Mouse (Mus musculus) liver, embryonic 14.5 days (tissue): Measurements from ENCODE around the gene Galr2. TPM values are rescaled to one million over a fixed set of nuclear protein-coding genes. Genes with fewer than 3 reads are reported as not detected.

Experiments
- ATAC-seq: fragments of 200-750 bp; cut with Nextera tagmentation; 2 replicates; pipeline ENCODE4 v1.8.0; 2017; ENCODE audit warnings: moderate number of reproducible peaks, mild to moderate bottlenecking, moderate library complexity; ENCODE audit not compliant: insufficient read depth
- DNase-seq, 3 experiments: peaks; one replicate each; pipeline ENCODE4 v3.0.0-alpha.2; 2012 to 2013; ENCODE audit warnings: low read depth in 3 of 3, low spot score in 3 of 3
- H3K27ac ChIP-seq: fragments of 300-500 bp; sonication (generic); 2 replicates; pipeline ENCODE4 v1.5.1; 2014; ENCODE audit warnings: moderate library complexity, mild to moderate bottlenecking, control low read depth, inconsistent platforms
- H3K27me3 ChIP-seq: fragments of 300-500 bp; sonication (generic); 2 replicates; pipeline ENCODE4 v1.6.1; 2014; ENCODE audit warnings: mild to moderate bottlenecking, low read length, moderate library complexity; ENCODE audit not compliant: control insufficient read depth, insufficient read depth
- H3K36me3 ChIP-seq: fragments of 300-500 bp; sonication (generic); replicated peaks from 2 replicates; pipeline ENCODE4 v1.6.1; 2014; ENCODE audit warnings: low read depth; ENCODE audit not compliant: control insufficient read depth, insufficient read depth
- H3K4me1 ChIP-seq, 2 experiments: fragments of 200-500 bp in 1 of 2; fragments of 300-500 bp in 1 of 2; sonication (generic) in 1 of 2; replicated peaks; 2 replicates each; pipeline ENCODE4 v1.6.1; 2012 to 2014; ENCODE audit warnings: antibody characterized with exemption in 1 of 2, inconsistent platforms in 1 of 2, low read length in 1 of 2; ENCODE audit not compliant: control insufficient read depth in 2 of 2, insufficient read depth in 2 of 2
- H3K4me2 ChIP-seq: fragments of 300-500 bp; sonication (generic); 2 replicates; pipeline ENCODE4 v1.6.1; 2014; ENCODE audit warnings: low read depth, mild to moderate bottlenecking, control low read depth, moderate library complexity
- H3K4me3 ChIP-seq, 2 experiments: fragments of 200-500 bp in 1 of 2; fragments of 300-500 bp in 1 of 2; sonication (generic) in 1 of 2; 2 replicates each; pipeline ENCODE4 v1.5.1; 2012 to 2014; ENCODE audit warnings: low read depth in 2 of 2, low read length in 2 of 2, mild to moderate bottlenecking in 2 of 2, control low read depth in 1 of 2, inconsistent platforms in 1 of 2, moderate library complexity in 1 of 2; ENCODE audit not compliant: insufficient read depth in 1 of 2
- H3K9ac ChIP-seq: fragments of 300-500 bp; sonication (generic); replicated peaks from 2 replicates; pipeline ENCODE4 v1.6.1; 2014; ENCODE audit warnings: mild to moderate bottlenecking, control low read depth, moderate library complexity
- H3K9me3 ChIP-seq: fragments of 300-500 bp; sonication (generic); 2 replicates; pipeline ENCODE4 v1.6.1; 2016; ENCODE audit warnings: low read length, mixed read lengths; ENCODE audit not compliant: control insufficient read depth
- CTCF ChIP-seq: IDR thresholded peaks from 2 replicates; pipeline ENCODE4 v1.5.1; 2016; ENCODE audit warnings: antibody characterized with exemption, low read depth, control low read depth
- EP300 ChIP-seq: IDR thresholded peaks from 2 replicates; pipeline ENCODE4 v1.6.1; 2016; ENCODE audit warnings: antibody characterized with exemption, low read depth
- WGBS: fragments of 180-500 bp; shearing (Covaris S2); extraction: QIAGEN DNeasy Blood & Tissue Kit; methylation state at CpG from one replicate; pipeline ENCODE4 v1.1.7; 2014; ENCODE audit not compliant: insufficient replicate concordance; 5-methylcytosine and 5-hydroxymethylcytosine counted together
- polyA plus RNA-seq, 2 experiments: library from polyadenylated mRNA; depleted of rRNA in 1 of 2; stranded (reverse) in 1 of 2; unstranded in 1 of 2; fragments of >200 nt; fragmentation: Nextera tagmentation in 1 of 2; extraction: Ambion mirVana in 1 of 2; gene quantifications; 2 replicates each; pipeline versions ENCODE4 v1.2.1 to v1.2.3; 2012 to 2014

Gene Galr2
- polyA plus RNA-seq (2012; rRNA removed) (0.02 TPM in 1 of 2 replicates, not detected in the other), polyA plus RNA-seq (2014; fragmentation: Nextera tagmentation; extraction: Ambion mirVana) (not detected in 2 replicates)

DNA sequence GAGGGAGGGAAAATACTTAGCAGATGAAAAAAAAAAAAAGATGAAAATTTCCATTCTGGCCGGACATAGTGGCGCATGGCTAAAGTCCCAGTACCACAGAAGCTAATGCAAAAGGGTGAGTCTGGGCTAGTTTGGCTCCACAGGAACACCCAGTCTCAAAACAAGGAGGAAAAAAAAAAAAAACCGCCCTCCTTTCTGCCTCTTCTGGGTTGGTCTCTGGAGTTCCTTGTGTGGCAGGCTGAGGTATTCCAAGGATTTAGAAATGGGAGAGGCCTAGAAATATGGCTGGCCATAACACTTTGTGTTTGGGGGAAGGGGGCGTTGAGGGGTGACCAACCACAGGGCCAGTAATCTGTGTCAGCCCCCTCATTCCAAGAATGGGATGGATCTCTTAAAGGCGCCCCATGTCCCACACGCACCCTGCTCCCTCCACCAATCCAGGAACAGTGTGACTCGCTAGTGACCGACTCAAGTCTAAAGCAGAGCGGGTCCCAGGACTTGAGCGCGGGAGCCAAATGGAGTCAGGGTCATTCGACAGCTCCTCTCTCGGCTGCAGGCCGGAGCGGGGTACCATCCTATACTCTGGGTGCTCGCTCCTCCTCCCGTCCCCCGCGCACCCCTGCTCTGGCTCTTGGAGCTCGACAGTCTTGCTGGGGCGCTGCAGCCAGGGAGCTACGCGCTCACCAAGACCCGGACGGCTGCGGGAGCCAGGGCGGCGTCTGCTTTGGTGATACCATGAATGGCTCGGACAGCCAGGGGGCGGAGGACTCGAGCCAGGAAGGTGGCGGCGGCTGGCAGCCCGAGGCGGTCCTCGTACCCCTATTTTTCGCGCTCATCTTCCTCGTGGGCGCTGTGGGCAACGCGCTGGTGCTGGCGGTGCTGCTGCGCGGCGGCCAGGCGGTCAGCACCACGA is at the start of gene Galr2:
Galr2 (plus strand) TSS at position 189 of the 913 bp plus-strand sequence.
- H3K9me3 ChIP-seq, result no peaks in the 10 kb centered on the region
- no peak within 1 kb of the TSS for H3K27ac ChIP-seq
- no peaks in the 10 kb centered on the region for H3K4me1 ChIP-seq
- WGBS, result 7% methylated on average over 48 of the region's 48 CpGs
- no peak within 1 kb of the TSS for H3K9ac ChIP-seq
- ATAC-seq (no peak), DNase-seq (no peak)
- no peaks in the 10 kb centered on the region for H3K36me3 ChIP-seq
- peaks cover 43% of the 10 kb centered on the region for H3K27me3 ChIP-seq
- TF ChIP-seq EP300, result no peak
- no peak for TF ChIP-seq CTCF
- H3K4me3 ChIP-seq, result no peak within 1 kb of the TSS
- H3K4me2 ChIP-seq, result peak within 1 kb of the TSS; percentile 2; the same call in 1 of the 2 replicates

DNA sequence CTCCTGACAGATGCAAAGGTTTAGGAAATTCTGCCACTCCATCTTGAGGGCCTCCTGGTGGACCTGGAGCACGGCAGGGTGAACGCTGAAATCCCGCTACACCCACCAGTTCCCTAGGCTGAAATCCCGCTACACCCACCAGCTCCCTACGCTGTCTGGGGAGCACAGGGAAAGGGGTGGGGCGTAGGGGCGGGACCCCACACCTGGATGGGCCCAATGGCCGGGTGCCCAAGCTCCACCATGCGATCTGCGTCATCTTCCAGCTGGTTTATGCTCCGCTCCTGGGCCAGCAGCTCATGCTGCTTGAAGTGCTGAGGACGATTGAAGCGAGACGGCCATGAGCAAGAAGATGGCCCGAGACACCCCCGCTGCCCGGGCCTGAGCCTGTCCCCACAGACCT is 48.3 kb upstream of the Galr2 start:
- no peak overlapping the region for H3K27ac ChIP-seq
- WGBS, result 42% methylated on average over 17 of the region's 17 CpGs
- no peak overlapping the region for H3K4me2 ChIP-seq
- no peaks in the 10 kb centered on the region for H3K4me1 ChIP-seq
- H3K9me3 ChIP-seq, result no peaks in the 10 kb centered on the region
- TF ChIP-seq CTCF, result no peak
- no peak for TF ChIP-seq EP300
- H3K9ac ChIP-seq, result no peak overlapping the region
- no peaks in the 10 kb centered on the region for H3K27me3 ChIP-seq
- no peak for ATAC-seq
- no peaks in the 10 kb centered on the region for H3K36me3 ChIP-seq
- no peak for DNase-seq
- no peak overlapping the region for H3K4me3 ChIP-seq

GRCm38 (mm10) chr11:116234901-116235300 is 45.8 kb upstream of the Galr2 start:
- ATAC-seq (no peak), DNase-seq (no peak)
- WGBS, result 61% methylated on average over 8 of the region's 8 CpGs
- Histone ChIP-seq H3K4me1 (no peaks in the 10 kb centered on the region), H3K4me3 (no peak overlapping the region), H3K36me3 (no peaks in the 10 kb centered on the region), H3K4me2 (no peak overlapping the region), H3K27me3 (peaks cover 10% of the 10 kb centered on the region; the same call in 1 of the 2 replicates), H3K9me3 (no peaks in the 10 kb centered on the region), H3K9ac (no peak overlapping the region), H3K27ac (no peak overlapping the region)
- TF ChIP-seq EP300 (no peak), CTCF (no peak)

- ATAC-seq (peak; percentile 47), DNase-seq (no peak)
- H3K9me3 ChIP-seq, result no peaks in the 10 kb centered on the region
- H3K4me1 ChIP-seq, result no peaks in the 10 kb centered on the region
- H3K4me2 ChIP-seq, result peak within 1 kb of the TSS; percentile 31
- TF ChIP-seq EP300 (no peak), CTCF (no peak)
- no peaks in the 10 kb centered on the region for H3K36me3 ChIP-seq
- peaks cover 10% of the 10 kb centered on the region; the same call in 1 of the 2 replicates for H3K27me3 ChIP-seq
- no peak within 1 kb of the TSS for H3K4me3 ChIP-seq
- WGBS, result 13% methylated on average over 31 of the region's 31 CpGs
- H3K9ac ChIP-seq, result no peak within 1 kb of the TSS
- no peak within 1 kb of the TSS for H3K27ac ChIP-seq
Measured at GRCm38 (mm10) chr11:116237742-116238395, 42.9 kb upstream of the Galr2 start, which contains the start of gene Evpl. Gene Evpl, minus strand, starts transcription at chr11:116238077.

GRCm38 (mm10) chr11:116239797-116240196 is 40.9 kb upstream of the Galr2 start:
- H3K27ac ChIP-seq, result no peak overlapping the region
- H3K9me3 ChIP-seq, result no peaks in the 10 kb centered on the region
- no peak overlapping the region for H3K4me3 ChIP-seq
- WGBS, result 68% methylated on average over 7 of the region's 7 CpGs
- H3K4me1 ChIP-seq, result no peaks in the 10 kb centered on the region
- H3K27me3 ChIP-seq, result peaks cover 10% of the 10 kb centered on the region; the same call in 1 of the 2 replicates
- no peak for ATAC-seq
- H3K36me3 ChIP-seq, result peaks cover 2% of the 10 kb centered on the region; the same call in 1 of the 2 replicates
- no peak for TF ChIP-seq EP300
- no peak for TF ChIP-seq CTCF
- H3K4me2 ChIP-seq, result no peak overlapping the region
- no peak for DNase-seq
- H3K9ac ChIP-seq, result no peak overlapping the region
